Mouse (Mus musculus): ENCODE results near the gene Misp.

Gene Misp

DNA sequence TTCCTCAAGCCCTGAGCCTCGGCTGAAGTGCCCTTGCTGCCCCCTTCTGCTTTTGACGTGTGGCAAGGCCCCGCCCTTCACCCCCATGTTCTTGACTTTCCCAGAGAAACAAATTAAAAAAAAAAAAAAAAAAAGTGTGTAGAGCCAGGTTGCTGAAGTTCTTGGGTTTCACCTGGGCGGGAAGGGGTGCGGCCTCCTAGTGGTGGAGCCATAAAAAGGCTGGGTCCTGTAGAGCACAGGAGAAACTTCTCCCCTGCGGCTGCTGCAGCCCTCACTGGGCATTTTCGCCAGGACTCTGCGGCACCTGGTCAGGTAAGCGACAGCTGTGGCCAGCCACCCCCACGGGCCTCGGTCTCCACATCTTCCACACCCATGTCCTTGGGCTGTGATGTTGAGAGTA lies at the start of gene Misp:
Gene Misp, plus strand, starts transcription at position 208 of the 400 bp plus-strand sequence.
- DNase-seq (ENCODE audit: low spot score), result no peak

DNA sequence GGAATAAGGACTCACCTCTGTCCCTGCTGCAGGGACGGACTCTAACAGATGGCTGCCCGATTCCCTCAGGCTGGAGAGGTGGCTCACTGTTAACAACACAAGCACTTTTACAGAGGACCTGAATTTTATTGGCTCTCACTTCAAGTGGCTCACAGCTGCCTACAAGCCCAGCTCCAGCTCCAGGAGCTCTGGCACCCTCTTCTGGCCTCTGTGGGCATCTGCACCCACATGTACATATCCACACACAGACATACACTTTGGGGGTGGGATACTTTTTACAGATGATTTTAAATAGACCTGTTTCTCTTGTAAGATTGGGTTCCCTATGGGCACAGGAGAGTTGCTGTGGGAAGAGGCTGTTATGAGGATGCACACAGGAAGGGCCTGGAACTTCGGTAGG lies 48.5 kb upstream of the Misp start:
- DNase-seq (ENCODE audit: low spot score), result no peak

DNA sequence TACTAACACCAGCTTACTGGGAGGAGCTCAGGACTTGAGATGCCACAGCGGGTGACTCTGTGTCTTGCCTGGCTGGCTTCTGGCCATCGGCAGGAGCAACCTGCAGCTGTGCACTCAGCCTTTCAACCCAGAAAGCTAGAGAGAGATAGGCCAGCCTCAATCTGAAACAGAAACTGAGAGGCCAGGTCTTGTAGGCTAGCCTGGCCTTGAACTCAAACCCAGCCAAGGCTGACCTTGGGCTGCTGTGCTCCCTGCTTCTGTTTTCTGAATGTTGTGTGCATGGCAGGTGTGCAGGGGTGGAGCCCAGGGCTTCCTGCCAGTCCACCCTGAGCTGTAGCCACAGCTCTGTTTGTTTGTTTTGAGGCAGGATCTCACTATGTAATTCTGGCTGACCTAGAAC lies 47.6 kb upstream of the Misp start:
- DNase-seq (ENCODE audit: low spot score), result no peak

DNA sequence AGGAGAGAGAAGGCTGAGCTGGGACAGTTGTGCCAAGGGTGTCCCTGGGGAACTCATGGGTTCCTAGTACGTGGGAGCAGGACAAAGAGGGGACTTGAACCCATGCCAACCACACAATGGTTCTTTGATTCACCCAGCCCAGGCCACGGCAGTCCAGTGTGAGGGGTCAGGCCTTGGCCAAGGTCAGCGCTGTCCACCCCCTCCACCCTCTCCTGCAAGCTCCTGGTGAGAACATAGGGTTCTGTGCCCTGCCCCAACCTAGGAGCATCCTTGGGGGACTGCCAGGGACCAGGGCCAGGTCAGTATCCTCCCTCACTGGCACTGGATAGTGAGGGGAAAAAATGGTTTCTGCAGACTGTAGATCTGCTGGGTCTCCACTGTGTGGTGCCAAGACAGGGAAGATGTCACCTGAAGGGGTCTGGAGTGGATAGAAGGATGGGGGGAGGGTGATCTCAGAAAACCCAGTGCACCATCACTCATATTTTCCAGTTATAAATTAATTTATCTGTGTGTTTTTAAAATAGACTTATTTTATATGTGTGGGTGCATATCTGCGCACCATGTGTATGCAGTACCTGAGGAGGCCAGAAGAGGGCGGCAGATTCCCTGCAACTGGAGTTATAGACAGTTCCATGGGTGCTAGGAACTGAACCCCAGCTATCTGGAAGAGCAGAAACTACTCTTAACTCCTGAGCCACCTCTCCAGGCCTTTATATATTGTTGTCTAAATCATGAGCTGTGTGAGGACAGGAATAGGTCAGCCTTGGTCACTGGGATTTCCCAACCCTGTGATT lies 46.1 kb upstream of the Misp start:
- no peak for DNase-seq (ENCODE audit: low spot score)

DNA sequence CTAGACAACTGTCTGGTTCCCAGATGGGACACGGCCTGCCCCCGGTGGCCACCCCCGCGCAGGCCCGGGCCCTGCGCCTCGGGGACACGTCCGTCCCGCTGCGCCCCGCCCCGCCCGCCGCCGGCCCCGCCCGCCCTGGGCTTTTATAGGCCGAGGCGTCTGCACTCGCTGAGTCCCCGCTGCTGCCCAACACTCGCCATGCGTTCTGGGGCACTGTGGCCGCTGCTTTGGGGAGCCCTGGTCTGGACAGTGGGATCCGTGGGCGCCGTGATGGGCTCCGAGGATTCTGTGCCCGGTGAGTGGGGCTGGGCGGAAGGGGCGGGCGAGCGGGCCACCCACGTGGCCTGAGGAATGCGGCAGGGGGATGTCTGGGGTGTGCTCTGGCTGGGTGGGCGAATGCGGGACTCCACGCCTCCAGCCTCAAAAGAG lies 43.7 kb upstream of the Misp start, which contains the start of gene Fstl3:
Gene Fstl3, plus strand, starts transcription at position 170 of the 429 bp plus-strand sequence.
- DNase-seq (ENCODE audit: low spot score), result peak; percentile 49

DNA sequence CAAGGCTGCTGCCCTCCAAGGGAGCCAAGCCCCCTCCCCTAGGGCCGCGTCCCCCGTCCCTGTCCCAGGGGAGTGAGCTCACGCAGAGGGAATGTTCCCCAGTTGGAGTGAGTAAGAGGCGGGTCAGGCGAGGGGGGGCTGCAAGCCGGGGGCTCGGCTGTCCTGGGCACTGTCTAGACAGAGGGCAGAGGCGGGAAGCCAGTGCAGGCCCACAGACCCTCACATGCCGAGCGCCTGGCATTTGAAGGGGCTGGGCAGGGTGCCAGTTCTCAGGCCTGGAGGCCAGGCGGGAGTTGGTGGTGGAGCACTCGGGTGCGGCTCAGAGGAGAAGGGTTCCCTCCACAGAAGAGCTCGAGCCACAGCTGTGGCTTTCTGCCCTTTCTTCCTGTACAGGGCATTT lies 42.8 kb upstream of the Misp start:
- DNase-seq (ENCODE audit: low spot score), result peak; percentile 65

DNA sequence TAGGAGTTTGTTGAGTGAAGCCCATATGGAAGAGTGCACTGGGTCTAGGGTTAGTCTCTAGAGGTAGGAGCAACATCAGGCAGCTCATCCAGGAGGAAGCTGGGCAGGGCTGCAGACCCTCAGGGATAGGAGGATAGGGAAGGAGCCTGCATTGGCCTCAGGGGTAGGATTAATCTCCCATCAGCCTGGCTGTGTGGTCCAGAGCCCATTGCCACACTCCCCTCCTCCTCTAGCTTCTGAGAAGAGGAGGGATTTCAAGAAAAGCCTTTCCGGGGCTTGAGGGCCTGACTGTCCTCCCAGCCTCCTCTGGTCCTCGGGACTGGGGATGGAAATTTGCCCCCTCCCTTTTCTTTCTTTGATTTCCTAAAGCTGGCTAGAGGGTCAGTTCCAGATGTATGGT lies 41.6 kb upstream of the Misp start:
- no peak for DNase-seq (ENCODE audit: low spot score)

DNA sequence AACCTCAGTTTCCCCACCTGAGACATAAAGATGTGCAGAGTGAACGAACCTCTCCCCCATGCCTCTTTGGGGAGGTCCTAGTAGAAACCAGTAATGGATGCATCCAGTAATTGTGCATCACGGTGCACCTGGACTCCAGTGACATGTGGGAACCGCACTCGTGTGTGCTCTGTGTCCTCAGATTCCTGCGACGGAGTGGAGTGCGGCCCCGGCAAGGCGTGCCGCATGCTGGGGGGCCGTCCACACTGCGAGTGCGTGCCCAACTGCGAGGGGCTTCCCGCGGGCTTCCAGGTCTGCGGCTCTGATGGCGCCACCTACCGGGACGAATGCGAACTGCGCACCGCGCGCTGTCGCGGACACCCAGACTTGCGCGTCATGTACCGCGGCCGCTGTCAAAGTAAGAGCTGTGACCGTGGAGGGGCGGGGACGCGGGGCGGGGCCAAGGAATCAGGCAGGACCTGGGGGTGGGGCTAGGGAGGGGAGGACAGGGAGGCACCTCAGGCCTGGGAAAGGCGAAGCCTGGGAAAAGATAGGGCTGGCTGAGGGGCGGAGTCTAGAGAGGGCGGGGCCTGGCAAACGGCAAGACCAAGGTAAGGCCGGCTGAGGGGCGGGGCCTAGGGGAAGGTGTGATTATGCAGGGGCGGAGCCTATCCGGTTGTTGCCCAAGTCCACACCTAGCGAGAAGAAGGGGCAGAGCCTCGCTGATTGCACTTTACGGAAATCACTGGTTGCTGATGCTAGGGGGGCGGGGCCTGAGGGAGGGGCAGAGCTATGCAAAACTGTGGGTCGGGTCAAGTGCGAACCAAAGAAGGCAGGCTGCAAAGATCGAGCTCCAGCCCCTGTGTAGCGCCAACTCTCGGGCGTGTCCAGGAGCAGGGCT lies 40.8 kb upstream of the Misp start:
- peak; percentile 99 for DNase-seq (ENCODE audit: low spot score)

DNA sequence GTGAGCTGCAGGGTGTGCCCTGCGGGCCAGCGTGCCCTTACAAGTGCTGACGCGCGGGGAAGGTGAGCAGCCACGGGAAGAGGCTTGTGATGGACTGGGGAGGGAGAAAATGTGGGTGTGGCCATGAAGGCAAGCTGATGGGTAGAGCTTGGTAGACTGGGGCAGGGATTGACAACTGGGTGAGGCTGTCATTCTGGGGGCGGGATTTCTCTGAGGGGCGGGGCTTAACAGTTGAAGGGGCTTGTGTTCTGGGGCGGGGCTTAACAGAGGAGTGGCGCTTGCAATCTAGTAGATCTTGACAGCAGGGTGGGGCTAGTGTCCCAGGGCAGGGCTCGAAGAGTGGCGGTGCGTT lies 40.1 kb upstream of the Misp start:
- DNase-seq (ENCODE audit: low spot score), result no peak

DNA sequence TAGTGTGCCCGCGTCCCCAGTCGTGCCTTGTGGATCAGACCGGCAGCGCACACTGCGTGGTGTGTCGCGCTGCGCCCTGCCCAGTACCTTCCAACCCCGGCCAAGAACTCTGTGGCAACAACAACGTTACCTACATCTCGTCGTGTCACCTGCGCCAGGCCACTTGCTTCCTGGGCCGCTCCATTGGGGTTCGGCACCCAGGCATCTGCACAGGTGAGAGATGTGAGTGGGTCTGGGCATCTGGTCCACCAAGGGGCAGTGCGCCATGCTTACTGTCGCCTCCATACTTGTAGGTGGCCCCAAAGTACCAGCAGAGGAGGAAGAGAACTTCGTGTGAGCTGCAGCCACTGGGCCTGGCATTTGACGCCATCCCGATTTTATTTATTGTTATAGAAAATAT lies 39.6 kb upstream of the Misp start:
- DNase-seq (ENCODE audit: low spot score), result no peak

DNA sequence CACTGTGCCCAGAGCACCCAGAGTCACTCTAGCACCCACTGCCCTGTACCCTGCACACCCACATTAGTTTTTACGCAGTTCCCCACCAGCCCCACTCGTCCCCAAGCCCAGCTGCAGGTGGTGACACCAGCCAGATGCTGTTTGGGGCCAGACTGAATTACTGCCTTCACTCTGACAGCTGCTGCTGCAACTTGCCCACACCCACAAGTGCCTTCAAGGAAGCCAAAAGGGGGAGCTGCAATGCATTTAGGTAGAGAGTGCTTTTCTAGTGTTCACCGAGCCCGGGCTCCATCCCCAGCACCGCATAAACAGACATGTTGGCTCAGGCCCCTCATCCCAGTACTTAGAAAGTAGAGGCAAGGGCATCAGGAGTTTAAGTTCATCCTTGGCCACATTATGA lies 38.8 kb upstream of the Misp start:
- no peak for DNase-seq (ENCODE audit: low spot score)

DNA sequence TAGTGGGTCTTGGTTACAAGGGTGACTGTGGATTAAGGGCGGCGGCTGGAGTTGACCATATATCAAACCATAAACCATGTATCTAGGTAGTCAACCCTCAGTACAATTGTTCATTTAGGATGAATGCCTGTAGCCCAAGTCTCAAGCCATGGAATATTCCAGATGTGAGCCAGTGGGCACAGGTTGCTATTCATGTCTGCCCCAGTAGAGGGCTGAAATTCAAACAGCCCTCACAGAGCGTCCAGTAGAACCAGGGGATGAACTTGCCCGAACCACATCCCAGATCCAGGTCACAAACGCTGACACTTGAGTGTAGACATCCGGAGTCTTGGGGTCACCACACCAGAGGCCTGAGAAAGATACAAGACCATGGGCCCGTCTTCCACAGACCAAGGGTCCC lies 37.7 kb upstream of the Misp start:
- DNase-seq (ENCODE audit: low spot score), result no peak

DNA sequence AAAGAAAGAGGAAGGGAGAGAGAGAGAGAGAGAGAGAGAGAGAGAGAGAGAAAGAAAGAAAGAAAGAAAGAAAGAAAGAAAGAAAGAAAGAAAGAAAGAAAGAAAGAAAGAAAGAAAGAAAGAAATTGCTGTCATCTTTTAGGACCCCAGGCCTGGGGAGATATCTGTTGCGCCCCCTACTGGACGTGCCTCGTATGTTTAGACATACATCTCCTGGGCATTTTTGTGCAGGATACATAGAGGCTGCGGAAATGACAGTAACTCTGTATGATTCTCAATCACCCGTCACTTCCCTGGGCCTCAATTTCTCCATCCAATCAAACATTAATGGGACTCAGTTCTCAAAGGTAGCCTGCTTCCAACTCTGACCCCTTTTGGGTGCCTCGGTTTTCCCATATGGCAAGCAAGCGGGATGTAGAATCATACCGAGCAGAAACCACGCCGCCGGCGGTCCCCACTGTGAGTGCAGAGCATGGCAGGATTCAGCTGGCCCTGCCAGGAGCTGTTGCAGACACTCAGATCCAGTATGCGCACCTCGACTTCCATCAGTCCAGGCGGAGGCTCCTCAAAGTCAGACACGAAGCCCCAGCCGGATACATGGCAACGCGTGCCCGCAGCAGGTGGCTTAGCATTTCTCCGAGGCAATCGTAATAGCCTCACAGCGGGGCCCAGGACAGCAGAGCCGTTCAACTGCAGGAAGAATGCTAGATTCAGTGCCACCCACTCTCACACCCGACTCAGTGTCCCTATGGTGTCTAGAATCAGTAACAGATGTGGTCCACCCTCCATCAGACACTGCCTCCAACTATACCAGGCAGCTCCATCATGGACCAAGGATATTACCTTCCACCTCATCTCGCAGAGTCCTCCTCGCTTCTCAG lies 36.6 kb upstream of the Misp start:
- DNase-seq (ENCODE audit: low spot score), result peak; percentile 47

DNA sequence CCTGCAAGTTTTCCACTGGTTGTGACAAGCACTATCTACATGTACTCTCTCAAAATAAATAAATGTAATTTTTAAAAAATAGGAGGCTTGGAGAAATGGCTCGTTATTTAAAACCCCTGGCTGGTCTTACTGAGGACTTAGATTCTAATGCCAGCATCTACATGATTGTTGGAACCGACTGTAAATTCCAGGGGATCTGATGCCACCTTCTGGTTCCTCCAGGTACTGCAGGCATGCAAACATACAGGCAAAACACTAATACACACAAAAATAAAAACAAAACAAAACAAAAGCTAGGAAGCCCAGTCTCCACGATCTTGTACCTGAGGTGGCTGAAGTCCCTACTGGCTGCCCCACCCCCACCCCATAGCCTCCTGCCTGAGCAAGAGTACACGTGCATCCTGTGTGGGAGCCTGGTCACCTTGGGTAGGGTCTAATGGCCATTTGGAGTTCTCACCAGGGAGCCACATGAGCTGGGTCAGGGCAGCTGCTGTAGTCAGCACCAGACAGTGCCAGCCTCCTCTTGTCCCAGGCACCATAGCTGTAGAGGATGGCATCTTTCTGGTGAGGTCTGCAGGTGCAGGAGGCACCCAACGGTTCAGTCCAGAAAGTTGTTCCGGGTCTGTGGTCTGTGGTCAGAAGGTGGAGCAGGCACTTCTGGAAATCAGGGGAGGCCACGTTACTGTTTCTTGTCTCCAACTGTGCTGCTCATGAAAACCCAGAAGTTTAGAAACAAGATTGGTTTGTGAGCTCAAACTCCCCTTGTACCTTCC lies 32.2 kb upstream of the Misp start:
- peak; percentile 83 for DNase-seq (ENCODE audit: low spot score)

DNA sequence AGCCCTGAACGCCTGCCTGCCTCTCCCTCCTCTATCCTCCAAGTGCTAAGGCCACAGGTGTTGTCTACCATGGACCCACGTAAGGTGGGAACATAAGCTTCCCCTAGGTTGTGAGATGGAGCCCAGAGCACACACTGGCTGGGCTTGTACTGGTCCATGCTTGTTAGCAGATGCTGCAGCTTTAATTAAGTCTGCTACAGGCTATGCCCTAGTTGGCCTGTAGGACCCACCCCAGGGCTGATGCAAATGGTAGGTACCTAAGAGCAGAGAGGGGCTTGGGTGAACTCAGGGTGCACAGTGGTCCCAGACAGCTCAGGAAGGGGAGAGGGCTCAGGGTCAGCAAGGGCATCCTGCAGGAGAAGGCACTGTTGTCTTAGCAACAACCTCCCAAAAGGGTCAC lies 31.2 kb upstream of the Misp start:
- no peak for DNase-seq (ENCODE audit: low spot score)

DNA sequence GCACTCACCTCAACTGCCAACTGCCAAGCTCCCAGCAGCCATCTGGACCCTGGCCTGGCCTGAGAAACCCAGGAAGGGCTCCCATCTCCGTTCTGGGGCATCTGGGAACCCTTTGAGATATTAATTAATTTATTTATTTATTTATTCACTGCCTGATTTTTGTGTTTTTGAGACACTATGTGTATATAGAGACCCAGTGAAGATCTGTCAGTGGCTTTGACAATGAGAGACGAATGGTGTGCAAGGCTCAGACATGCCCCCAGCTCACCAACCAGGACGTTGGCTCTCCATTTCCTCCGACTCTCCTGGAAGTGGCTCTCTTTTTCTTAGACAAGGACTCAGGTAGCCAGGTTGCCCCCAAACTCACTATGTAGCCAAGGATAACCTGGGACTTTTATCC lies 29.9 kb upstream of the Misp start, which contains the start of gene Prss57:
Gene Prss57, minus strand, starts transcription at position 101 of the 400 bp plus-strand sequence.
- DNase-seq (ENCODE audit: low spot score), result no peak

DNA sequence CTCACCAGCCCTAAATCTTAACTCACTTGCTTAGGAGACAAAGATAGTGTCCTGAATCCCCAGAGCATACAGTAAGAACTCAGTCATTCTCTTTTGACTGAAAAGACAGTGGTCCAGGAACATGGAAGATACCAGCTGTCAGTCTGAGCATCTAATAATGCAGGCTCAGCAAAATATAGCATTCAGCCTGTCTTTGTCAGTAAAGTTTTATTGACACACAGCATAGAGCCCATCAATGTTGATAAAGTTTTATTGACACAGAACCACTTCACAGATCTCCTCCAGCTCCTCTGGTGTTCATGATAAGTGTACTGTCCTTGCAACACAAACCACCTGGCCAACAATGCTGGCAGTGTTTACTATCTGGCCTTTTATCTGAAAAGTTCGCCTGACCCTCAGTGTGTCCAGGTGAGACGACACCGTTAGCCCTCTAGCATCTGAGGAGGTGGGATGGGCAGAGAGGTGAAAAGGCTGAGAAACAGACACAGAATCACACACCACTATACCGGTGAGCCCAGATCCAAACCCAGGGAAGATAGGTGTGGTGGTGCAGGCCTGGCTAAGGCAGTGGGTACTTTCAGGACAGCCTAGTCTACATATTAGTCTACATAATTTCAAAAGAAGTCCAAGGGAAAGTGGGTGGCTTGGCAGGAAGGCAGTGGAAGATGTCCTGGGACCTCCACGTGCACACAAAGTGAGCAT lies 28.3 kb upstream of the Misp start:
- no peak for DNase-seq (ENCODE audit: low spot score)

DNA sequence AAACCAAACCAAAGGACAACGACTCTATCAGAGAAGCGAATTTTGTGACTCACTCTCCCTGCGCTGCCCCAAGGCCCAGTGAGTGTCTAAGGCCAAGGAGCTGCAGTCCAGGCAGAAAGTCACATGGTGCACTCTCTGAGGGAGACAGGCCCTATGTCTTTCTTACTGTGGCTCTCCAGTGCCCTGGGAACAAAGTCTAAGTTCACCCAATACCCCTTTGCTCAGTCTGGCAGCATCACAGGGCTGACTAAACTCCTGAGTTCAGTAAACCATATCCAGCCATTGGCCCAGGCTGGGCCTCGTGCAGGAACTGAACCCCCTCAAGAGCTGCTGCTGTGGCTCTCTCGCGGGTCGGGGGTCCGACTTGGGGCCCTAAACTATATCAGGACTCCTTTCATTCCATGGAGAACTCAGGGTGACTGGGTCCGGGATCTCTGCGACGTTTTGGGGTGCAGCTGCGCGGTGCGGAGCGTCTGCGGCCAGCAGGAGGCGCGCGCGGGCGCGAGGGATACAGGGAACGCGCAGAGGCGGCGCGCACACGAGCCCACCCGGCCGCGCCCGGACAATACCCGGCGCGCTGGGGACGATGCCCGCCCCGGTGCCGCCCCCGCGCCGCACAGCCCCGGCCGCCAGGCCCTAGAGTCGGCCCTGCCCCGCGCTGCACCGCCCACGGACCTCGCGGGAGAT lies 27.6 kb upstream of the Misp start, which contains the start of gene Palm:
Gene Palm, plus strand, starts transcription at position 522 of the 687 bp plus-strand sequence.
- peak; percentile 78 for DNase-seq (ENCODE audit: low spot score)

DNA sequence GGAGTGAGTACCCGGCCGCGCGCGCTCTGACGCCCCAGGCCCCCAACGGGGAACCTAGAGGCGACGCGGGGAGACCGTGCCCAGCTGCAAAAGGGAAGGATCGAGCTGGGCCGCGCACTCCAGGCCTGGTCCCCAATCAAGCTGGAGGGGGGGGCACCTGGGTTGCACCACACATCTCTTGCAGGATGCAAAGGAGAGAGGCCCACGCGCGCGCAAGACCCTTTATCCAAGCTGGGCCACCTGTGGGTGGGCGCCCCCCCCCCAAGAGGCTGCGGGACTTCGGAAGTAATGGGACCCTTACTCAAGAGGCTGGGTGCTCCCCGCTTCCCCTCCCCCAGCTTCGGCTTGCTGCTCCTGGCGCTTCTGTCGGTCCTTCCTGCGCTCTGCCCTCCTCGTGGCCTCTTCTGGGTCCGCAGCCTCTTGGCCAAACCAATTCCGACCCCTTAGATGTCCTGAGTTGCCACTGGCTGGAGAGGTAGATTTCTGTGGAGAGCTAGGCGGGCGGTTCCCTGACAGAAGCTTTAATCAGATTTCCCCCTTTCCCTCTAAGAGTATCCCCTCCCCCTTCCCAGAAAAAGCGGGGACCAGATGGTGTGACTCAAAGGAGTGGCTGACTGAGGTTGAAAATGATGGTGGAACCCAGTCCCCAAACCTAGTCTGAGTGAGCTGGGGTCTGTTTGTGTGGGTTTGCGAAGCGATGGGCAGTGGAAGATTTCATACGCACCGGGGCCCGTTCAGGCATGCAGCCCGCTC lies 26.9 kb upstream of the Misp start:
- no peak for DNase-seq (ENCODE audit: low spot score)
